Mouse (Mus musculus) bone marrow macrophage, adult 2 months (primary cell): Measurements from ENCODE around the gene Alk. TPM values are rescaled to one million over a fixed set of nuclear protein-coding genes. Genes with fewer than 3 reads are reported as not detected.

Experiments used
- H3K27ac ChIP-seq: 2 replicates; pipeline ENCODE4 v1.5.1; 2012; ENCODE audit warnings: low read depth, low read length; ENCODE audit not compliant: insufficient read depth
- H3K4me1 ChIP-seq: 2 replicates; pipeline ENCODE4 v1.6.1; 2012; ENCODE audit warnings: low read length; ENCODE audit not compliant: control insufficient read depth, insufficient read depth
- H3K4me3 ChIP-seq: 2 replicates; pipeline ENCODE4 v1.5.1; 2012; ENCODE audit warnings: mild to moderate bottlenecking, low read length, moderate library complexity; ENCODE audit not compliant: insufficient read depth
- CTCF ChIP-seq: IDR thresholded peaks from 2 replicates; pipeline ENCODE4 v1.5.1; 2012; ENCODE audit warnings: low read depth, mild to moderate bottlenecking, low read length, moderate library complexity
- POLR2A ChIP-seq: IDR thresholded peaks from 2 replicates; pipeline ENCODE4 v1.6.1; 2012; ENCODE audit warnings: mild to moderate bottlenecking, low read depth, low read length, borderline replicate concordance
- polyA plus RNA-seq: library from polyadenylated mRNA; stranded (reverse); fragments of >200 nt; gene quantifications from 2 replicates; pipeline ENCODE4 v1.2.4, GENCODE M21; 2012; ENCODE audit not compliant: missing spikeins, insufficient read depth, insufficient read length

Alk gene
- polyA plus RNA-seq, 1 experiment: not detected

GRCm38 (mm10) chr17:71993011-71993410 lies 611.4 kb downstream of the Alk start:
- Histone ChIP-seq H3K4me1 (no peaks in the 10 kb centered on the region), H3K4me3 (no peak overlapping the region), H3K27ac (no peak overlapping the region)
- TF ChIP-seq CTCF: no peak

- Histone ChIP-seq H3K27ac (no peak overlapping the region), H3K4me3 (no peak overlapping the region), H3K4me1 (no peaks in the 10 kb centered on the region)
- TF ChIP-seq CTCF: no peak
Measured at GRCm38 (mm10) chr17:71991260-71991659, 613.2 kb downstream of the Alk start.

- H3K27ac ChIP-seq: no peak overlapping the region
- H3K4me3 ChIP-seq: no peak overlapping the region
- no peaks in the 10 kb centered on the region for H3K4me1 ChIP-seq
- TF ChIP-seq POLR2A: no peak
- TF ChIP-seq CTCF: no peak
Measured at GRCm38 (mm10) chr17:71990176-71990720, 614.2 kb downstream of the Alk start.

GRCm38 (mm10) chr17:71988736-71989569 lies 615.5 kb downstream of the Alk start:
- H3K27ac ChIP-seq: no peak overlapping the region
- no peaks in the 10 kb centered on the region for H3K4me1 ChIP-seq
- TF ChIP-seq POLR2A: no peak
- no peak overlapping the region for H3K4me3 ChIP-seq

- Histone ChIP-seq H3K4me3 (no peak overlapping the region), H3K4me1 (no peaks in the 10 kb centered on the region), H3K27ac (no peak overlapping the region)
- TF ChIP-seq POLR2A (no peak), CTCF (no peak)
Measured at GRCm38 (mm10) chr17:71986998-71987397, 617.4 kb downstream of the Alk start.

- TF ChIP-seq CTCF: no peak
- no peak for TF ChIP-seq POLR2A
- Histone ChIP-seq H3K27ac (no peak overlapping the region), H3K4me3 (no peak overlapping the region), H3K4me1 (no peaks in the 10 kb centered on the region)
Measured at GRCm38 (mm10) chr17:71986456-71986855, 618.0 kb downstream of the Alk start.

- Histone ChIP-seq H3K27ac (no peak overlapping the region), H3K4me1 (no peaks in the 10 kb centered on the region), H3K4me3 (no peak overlapping the region)
- no peak for TF ChIP-seq CTCF
- no peak for TF ChIP-seq POLR2A
Measured at GRCm38 (mm10) chr17:71981177-71981576, 623.2 kb downstream of the Alk start.

- Histone ChIP-seq H3K4me3 (no peak overlapping the region), H3K27ac (no peak overlapping the region), H3K4me1 (no peaks in the 10 kb centered on the region)
- TF ChIP-seq POLR2A (no peak), CTCF (no peak)
Measured at GRCm38 (mm10) chr17:71980518-71981145, 623.8 kb downstream of the Alk start.

GRCm38 (mm10) chr17:71979137-71979536 lies 625.3 kb downstream of the Alk start:
- Histone ChIP-seq H3K4me1 (no peaks in the 10 kb centered on the region), H3K4me3 (no peak overlapping the region), H3K27ac (no peak overlapping the region)
- TF ChIP-seq POLR2A (no peak), CTCF (no peak)

GRCm38 (mm10) chr17:71976661-71977060 lies 627.8 kb downstream of the Alk start:
- no peak for TF ChIP-seq POLR2A
- no peak for TF ChIP-seq CTCF
- no peak overlapping the region for H3K27ac ChIP-seq
- H3K4me3 ChIP-seq: no peak overlapping the region
- H3K4me1 ChIP-seq: no peaks in the 10 kb centered on the region
